Mouse (Mus musculus) naive thymus-derived CD4-positive, alpha-beta T cell, adult 2 months (primary cell): Measurements from ENCODE around the gene Tmem189.
"Not testable (repeated sequence)": the region's sequence is repeated elsewhere in the genome, so short reads cannot be mapped to it uniquely, and the experiment has no call there.

Experiments used
- DNase-seq: peaks from one replicate; pipeline ENCODE4 v3.0.0-alpha.2; 2011; ENCODE audit warnings: low read depth

Tmem189 gene

DNA sequence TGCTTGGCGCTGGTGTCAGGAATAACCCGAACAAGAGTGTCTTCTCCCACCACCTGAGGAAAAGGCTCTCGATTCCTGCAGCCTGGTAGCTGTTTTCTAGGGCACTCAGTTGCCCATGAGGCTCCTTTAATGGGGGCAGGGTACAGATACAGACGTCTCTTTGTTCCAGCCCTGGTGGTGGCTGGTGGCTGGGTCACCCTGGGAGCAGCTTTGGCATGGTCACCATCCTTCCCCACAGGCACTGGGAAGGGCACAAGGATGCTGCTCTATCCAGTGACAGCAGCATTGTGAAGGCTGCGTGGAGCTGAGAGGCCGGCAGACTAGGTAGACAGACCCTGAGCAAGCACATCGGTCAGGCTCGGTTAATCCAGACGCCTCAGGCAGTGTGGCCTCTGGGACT, 38.0 kb downstream of the Tmem189 start:
- DNase-seq, result no peak

DNA sequence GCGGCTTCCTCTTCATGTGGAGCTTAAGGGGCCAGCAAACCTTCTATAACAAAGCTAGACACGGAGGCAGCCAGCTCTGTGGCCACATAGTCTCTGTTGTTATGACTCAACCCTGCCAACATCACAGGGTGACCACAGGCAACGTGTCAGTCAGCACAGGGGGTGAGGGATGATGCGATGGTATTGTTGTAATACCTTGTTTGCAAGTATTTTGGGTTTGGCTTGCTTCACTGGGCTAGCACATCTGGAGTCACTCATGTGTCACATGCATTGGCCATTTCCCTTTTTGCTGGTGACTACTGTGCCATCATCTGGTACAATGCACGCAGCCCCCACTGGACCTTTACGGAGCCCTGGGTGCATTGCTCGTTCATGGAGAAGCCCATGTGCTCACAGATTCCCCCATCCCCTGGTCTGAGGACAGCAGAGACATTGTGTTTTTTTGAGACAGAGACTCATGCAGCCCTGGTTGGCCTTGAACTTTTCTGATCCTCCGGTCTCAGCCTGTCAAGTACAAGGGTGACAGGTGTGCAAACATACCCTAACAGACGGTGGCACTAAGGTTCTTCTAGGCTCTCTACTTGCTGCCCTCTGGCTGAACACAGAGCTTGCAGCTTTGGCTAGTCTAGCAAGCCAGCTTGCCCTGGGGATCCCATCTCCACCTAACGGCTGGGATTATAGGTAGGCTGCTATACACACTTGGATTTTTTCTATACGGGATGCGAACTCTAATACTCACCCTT, 40.2 kb downstream of the Tmem189 start:
- DNase-seq, result no peak

- no peak for DNase-seq
Observed at GRCm38 (mm10) chr2:167646411-167646810, 43.2 kb downstream of the Tmem189 start.

DNA sequence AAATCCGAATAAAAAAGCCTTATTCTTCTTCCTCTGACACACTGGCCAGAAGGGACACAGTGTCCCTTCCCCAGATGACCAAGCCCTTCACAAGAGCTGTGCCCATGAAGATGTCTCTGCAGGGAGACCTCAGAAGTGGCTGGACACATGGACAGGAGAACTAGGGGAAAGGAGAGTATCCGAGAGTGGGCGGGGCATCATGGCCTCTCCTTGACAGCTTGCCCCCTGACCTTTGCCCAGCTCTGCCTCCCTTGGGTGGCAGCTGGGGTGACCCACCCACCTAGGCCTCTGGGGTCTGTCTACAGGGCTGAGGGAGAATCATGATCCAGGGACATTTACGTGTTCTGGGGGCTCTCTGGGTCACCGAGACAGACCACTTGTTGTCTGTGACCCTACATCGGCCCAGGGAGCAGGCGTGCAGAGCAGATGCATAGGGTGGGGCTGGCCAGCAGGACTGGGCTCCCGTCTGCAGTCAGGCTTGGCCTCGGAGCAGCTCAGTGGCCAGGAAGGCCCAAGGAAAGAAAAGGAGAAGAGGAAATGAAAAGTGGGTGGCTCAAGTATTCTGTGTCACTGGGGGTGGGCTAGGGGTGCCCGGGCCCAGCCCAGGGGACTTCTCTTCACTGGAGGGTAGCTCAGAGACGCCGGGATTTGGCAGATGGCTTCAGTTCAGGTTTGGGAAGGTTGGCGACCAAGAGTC, 46.1 kb downstream of the Tmem189 start:
- not testable (repeated sequence) for DNase-seq

GRCm38 (mm10) chr2:167642164-167642563, 47.5 kb downstream of the Tmem189 start:
- DNase-seq, result no peak

DNA sequence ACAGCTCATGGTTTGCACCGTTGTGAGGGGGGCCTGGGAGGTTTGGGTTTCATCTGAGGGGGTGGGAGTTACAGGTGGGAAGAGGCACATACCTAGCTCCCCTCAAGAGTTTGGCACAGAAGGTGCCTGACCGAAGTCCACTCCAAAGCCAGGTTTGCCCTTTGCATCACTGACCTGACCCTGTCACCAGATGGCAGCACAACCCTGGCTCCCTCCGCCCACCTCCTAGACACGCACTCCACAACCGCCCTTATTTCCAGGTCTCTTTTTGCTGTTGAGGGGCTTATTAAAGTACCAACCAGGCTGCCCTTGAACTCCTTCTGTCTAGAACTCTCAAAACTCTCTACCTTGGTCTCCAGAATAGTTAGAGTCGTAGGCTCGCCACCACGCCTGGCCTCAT, 48.3 kb downstream of the Tmem189 start:
- DNase-seq, result peak; percentile 66

DNA sequence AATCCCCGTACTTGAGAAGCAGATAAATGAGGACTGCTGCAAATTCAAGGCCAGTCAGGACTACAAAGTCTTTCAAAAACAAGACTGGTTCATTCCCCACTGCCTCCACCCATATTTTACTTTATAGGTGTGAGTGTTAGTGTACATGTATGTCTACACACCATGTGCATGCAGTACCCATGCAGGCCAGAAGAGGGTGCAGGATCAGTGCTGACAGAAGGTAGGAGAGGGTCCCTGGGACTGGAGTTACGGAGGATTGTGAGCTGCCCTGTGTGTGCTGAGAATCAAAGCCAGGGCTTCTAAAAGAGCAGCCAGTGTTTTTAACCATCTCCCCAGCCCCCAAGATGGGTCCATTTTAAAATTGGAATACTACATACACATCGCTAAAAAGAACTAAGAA, 49.3 kb downstream of the Tmem189 start:
- DNase-seq, result peak; percentile 77

DNA sequence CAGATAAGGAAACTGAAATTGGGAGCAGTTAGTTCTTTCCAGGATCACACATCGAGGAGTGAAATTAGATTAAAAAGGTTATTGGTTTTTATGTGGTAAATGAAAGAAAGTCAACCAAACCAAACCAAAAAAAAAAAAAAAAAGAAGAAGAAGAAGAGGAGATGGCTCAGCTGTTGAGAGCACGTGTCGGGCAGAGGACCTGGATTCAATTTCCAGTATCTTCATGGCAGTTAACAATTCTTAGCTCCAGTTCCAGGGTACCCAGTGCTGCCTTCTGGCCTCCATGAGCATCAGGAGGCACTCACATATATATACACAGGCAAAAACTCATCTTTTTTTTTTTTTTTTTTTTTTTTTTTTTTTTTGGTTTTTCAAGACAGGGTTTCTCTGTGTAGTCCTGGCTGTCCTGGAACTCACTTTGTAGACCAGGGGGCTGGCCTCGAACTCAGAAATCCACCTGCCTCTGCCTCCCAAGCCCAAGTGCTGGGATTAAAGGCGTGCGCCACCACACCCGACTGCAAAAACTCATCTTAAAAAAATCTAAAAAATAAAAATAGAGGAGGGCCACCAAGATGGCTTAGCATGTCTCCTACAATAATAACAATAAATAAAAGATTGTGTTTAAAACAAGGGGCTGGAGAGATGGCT, 54.6 kb downstream of the Tmem189 start:
- DNase-seq, result no peak

- peak; percentile 99 for DNase-seq
Observed at GRCm38 (mm10) chr2:167634338-167634770, 55.3 kb downstream of the Tmem189 start.

DNA sequence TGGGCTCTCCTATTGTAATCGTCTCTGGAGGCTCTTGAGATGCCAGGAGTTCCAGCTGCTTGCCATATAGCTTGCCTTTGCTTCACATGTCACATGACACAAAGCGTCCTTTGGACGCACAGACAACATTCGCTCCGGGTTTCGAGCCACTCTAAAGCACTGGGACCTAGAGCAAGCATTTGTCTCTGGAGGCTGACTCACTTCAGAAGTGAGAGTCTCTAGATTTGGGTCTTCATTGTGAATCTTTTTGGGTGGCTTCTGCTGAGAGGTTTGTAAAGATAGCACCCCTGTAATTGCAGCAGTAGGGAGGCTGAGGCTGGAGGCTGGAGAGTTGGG, 56.1 kb downstream of the Tmem189 start:
- no peak for DNase-seq

- DNase-seq, result peak; percentile 38
Observed at GRCm38 (mm10) chr2:167632731-167633536, 56.7 kb downstream of the Tmem189 start.

GRCm38 (mm10) chr2:167631591-167632448, 57.8 kb downstream of the Tmem189 start, which contains the start of gene Ube2v1:
Ube2v1 (minus strand) TSS chr2:167632095.
- DNase-seq, result peak; percentile 100

GRCm38 (mm10) chr2:167631181-167631590, 58.4 kb downstream of the Tmem189 start:
- DNase-seq, result peak; percentile 45

- DNase-seq, result no peak
Observed at GRCm38 (mm10) chr2:167630421-167630820, 59.2 kb downstream of the Tmem189 start.

GRCm38 (mm10) chr2:167629665-167630209, 59.9 kb downstream of the Tmem189 start:
- no peak for DNase-seq

DNA sequence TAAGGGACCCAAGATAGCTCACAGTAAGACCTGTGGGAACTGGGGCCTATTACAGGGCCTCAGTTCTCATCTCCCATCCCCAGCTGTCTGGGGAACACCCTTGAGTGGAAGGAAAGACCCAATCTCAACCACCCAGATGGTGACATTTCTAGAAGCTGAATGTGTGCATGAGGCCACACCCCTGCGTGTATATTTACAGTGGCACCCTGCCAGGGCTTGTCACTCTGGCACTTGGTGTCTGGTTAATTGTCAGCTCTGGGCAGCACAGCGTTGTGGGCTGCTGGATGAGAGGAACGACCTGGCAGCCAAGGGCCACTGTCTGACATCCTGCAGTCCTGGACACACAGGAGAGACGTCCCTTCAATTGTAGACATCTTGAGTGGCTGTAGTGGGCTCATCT, 60.8 kb downstream of the Tmem189 start:
- DNase-seq, result no peak

GRCm38 (mm10) chr2:167627019-167627418, 62.6 kb downstream of the Tmem189 start:
- no peak for DNase-seq

DNA sequence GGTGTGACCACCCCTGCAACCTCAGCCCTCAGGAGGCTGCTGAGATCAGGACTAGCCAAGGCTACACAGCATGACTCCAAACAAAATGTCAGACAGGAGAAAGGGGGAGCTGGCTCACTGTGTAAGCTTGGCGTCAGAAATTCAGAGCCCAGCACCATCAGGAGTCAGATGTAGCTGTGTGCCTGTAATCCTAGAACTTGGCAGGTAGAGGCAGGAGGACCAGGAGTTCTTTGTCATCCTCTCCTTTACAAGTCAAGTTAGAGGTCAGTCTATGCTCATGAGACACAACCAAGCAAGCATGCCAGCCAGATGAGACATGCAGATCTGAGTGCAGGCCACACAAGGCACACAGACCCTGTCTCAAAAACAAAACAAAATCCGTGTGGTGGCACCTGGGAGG, 64.0 kb downstream of the Tmem189 start:
- no peak for DNase-seq

GRCm38 (mm10) chr2:167624368-167625075, 65.1 kb downstream of the Tmem189 start:
- no peak for DNase-seq

DNA sequence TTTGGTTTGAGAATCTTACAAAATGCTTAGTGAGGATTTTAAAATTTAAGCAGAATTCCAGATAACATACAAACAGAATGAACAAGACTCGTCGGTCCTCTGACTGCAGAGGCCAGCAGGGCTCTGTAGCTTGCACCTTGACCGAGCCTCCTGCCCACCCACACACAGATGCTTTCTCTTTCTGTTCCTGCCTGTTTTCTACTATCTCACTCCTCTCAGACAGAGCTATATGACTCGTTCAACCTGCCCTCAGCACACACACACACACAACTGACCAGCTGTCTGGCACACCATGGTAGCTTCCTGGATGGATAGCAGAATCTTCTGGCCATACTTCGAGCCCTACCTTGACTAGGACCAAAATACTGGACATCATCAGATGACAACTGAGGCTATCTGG, 66.7 kb downstream of the Tmem189 start:
- no peak for DNase-seq
